Mouse (Mus musculus) midbrain, embryonic 11.5 days (tissue): ENCODE measurements around the gene Rnf113a2. TPM values are rescaled to one million over a fixed set of nuclear protein-coding genes. Genes with fewer than 3 reads are reported as not detected.

Experiments
- ATAC-seq: fragments of 200-750 bp; cut with Nextera tagmentation; 2 replicates; pipeline ENCODE4 v1.8.0; 2017; ENCODE audit warnings: moderate TSS enrichment, moderate library complexity; ENCODE audit not compliant: low FRiP score
- DNase-seq: peaks from one replicate; pipeline ENCODE4 v3.0.0; 2015; ENCODE audit warnings: low spot score; ENCODE audit errors: missing footprints
- H3K27ac ChIP-seq: fragments of 300-500 bp; sonication (generic); 2 replicates; pipeline ENCODE4 v1.5.1; 2014; ENCODE audit warnings: low read depth, low read length
- H3K27me3 ChIP-seq: fragments of 300-500 bp; sonication (generic); 2 replicates; pipeline ENCODE4 v1.6.1; 2014; ENCODE audit warnings: mild to moderate bottlenecking, low read length, moderate library complexity, mixed read lengths; ENCODE audit not compliant: control insufficient read depth, insufficient read depth
- H3K36me3 ChIP-seq: fragments of 300-500 bp; sonication (generic); 2 replicates; pipeline ENCODE4 v1.6.1; 2014; ENCODE audit warnings: mild to moderate bottlenecking, low read length, moderate library complexity, mixed read lengths; ENCODE audit not compliant: control insufficient read depth, insufficient read depth
- H3K4me1 ChIP-seq: fragments of 300-500 bp; sonication (generic); 2 replicates; pipeline ENCODE4 v1.6.1; 2014; ENCODE audit warnings: low read length; ENCODE audit not compliant: control insufficient read depth, insufficient read depth
- H3K4me2 ChIP-seq: fragments of 300-500 bp; sonication (generic); 2 replicates; pipeline ENCODE4 v1.6.1; 2014; ENCODE audit warnings: mild to moderate bottlenecking, moderate library complexity
- H3K4me3 ChIP-seq: fragments of 300-500 bp; sonication (generic); 2 replicates; pipeline ENCODE4 v1.5.1; 2014; ENCODE audit warnings: low read depth, low read length
- H3K9ac ChIP-seq: fragments of 300-500 bp; sonication (generic); 2 replicates; pipeline ENCODE4 v1.6.1; 2014; ENCODE audit warnings: low read length
- H3K9me3 ChIP-seq: fragments of 300-500 bp; sonication (generic); 2 replicates; pipeline ENCODE4 v1.6.1; 2016; ENCODE audit warnings: low read length; ENCODE audit not compliant: control insufficient read depth
- WGBS: fragments of 180-500 bp; shearing (Covaris S2); extraction: QIAGEN DNeasy Blood & Tissue Kit; methylation state at CpG from one replicate; pipeline ENCODE4 v1.1.7; 2014; 5-methylcytosine and 5-hydroxymethylcytosine counted together
- polyA plus RNA-seq: library from polyadenylated mRNA; unstranded; fragments of >200 nt; fragmentation: Nextera tagmentation; extraction: Ambion mirVana; gene quantifications from 2 replicates; pipeline ENCODE4 v1.2.1, GENCODE M21; 2014

The Rnf113a2 gene
- polyA plus RNA-seq, 1 experiment from 2014 or later = 28.0 TPM

DNA sequence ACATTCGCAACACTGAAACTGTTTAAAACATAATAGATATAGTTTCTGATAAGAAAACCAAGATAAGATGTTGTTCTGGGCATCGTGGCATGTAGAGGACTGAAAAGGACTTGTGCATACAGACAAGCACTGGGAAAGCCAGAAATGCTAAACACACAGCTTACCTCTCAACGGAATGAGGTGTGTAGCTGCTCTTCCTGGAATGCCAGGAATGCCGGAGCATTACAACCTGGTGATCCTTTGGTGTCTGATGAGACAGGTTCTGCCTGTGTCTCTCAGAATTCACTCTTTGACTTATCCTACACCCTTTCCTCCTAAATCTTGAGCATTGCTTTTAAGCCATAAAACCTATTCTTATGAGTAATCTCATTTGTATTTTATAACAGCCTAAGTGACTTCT lies 25.5 kb downstream of the Rnf113a2 start:
- H3K4me3 ChIP-seq = no peak overlapping the region
- no peak overlapping the region for H3K9ac ChIP-seq
- no peak overlapping the region for H3K4me2 ChIP-seq
- ATAC-seq = no peak
- no peak for DNase-seq
- no peaks in the 10 kb centered on the region for H3K4me1 ChIP-seq
- H3K27me3 ChIP-seq = no peaks in the 10 kb centered on the region
- H3K27ac ChIP-seq = no peak overlapping the region
- WGBS = 72% methylated on average over 4 of the region's 4 CpGs
- H3K9me3 ChIP-seq = no peaks in the 10 kb centered on the region
- no peaks in the 10 kb centered on the region for H3K36me3 ChIP-seq

DNA sequence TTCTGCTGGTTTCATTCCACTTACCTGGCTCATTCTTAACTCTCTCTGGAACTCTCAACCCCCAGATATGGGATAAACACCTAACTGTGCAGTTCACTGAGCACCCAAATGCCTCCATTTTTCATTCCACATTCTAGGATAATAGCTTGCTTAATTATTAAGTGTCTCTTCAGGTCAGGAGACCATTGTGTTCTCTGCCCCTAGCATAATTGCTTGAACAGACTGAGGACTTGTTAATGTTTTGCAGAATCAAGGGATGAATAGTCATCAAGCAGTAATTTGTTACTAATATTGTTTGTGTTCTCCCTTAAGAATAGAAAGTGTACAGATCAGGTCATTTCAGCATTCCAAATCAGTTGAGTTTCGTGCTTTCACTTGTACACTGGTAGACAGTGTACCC lies 30.4 kb downstream of the Rnf113a2 start:
- DNase-seq (no peak), ATAC-seq (no peak)
- Histone ChIP-seq H3K27ac (no peak overlapping the region), H3K9me3 (no peaks in the 10 kb centered on the region), H3K4me1 (peaks cover 11% of the 10 kb centered on the region), H3K9ac (no peak overlapping the region), H3K27me3 (no peaks in the 10 kb centered on the region), H3K4me3 (no peak overlapping the region), H3K36me3 (no peaks in the 10 kb centered on the region), H3K4me2 (no peak overlapping the region)
- 87% methylated on average over 1 of the region's 1 CpGs for WGBS

DNA sequence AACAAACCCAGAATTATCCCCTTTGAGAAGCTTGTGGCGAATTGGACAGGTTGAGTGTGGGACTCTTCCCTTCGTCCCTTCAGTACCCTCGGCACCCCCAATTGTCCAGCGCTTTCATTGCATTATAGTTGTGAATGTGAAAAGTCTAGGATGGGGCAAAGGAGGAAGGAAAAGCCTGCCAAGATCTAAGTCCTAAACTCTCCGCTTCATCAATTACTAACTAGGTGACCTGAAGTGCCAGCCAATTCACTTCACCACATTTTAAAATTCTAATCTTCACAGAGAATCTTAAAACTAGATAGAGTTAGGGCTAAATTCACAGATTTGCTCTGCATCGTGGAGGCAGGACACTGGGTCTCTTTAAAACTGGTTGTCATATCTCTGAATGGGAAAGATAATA lies 31.2 kb downstream of the Rnf113a2 start:
- 81% methylated on average over 6 of the region's 6 CpGs for whole genome bisulfite sequencing
- Histone ChIP-seq H3K4me2 (no peak overlapping the region), H3K36me3 (no peaks in the 10 kb centered on the region), H3K9ac (no peak overlapping the region), H3K27me3 (no peaks in the 10 kb centered on the region), H3K4me1 (peaks cover 11% of the 10 kb centered on the region), H3K27ac (no peak overlapping the region), H3K9me3 (no peaks in the 10 kb centered on the region), H3K4me3 (no peak overlapping the region)
- ATAC-seq (no peak), DNase-seq (no peak)

DNA sequence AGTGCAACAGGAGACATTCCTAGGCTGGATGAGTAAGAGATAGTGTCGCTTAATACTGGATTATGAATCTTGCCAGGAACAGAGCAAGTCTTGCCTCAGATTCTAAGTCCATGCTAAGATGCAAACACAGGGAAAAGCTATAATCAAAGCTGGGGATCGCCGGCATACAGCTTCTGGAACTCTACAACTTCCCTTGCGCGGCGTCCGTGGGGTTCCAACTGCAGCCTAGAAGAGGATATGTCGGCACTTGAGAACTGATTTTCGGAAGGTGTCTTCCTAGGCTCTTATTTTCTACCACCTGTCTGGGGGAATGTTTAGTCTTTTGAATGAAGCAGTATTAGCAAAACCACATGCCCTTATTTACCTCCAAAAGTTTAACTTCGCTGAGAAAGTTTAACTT lies 32.9 kb downstream of the Rnf113a2 start:
- Histone ChIP-seq H3K4me3 (no peak overlapping the region), H3K4me1 (peaks cover 11% of the 10 kb centered on the region), H3K9me3 (no peaks in the 10 kb centered on the region), H3K36me3 (no peaks in the 10 kb centered on the region), H3K27ac (no peak overlapping the region), H3K9ac (peak overlapping the region; percentile 55; the same call in 1 of the 2 replicates), H3K4me2 (peak overlapping the region; percentile 83), H3K27me3 (no peaks in the 10 kb centered on the region)
- WGBS = 52% methylated on average over 10 of the region's 10 CpGs
- DNase-seq = no peak
- ATAC-seq = no peak

DNA sequence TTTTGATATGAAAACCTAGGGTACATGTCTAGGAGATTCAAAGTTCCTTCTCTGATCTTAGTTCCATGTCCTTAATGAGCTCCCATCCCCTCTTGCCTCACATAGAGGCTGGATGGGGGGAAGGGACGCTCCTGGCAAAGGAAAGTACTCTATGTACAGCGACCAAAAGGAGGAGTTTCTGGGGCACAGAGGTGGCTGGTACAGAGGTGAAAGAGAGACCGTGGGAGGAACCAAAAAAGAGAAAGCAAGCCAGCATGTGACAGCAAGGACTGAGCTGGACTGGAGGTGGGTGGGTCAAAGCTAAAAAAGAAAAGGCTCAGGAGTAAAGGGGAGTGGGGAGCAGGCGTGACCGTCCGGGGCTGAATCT lies 33.3 kb downstream of the Rnf113a2 start:
- H3K9ac ChIP-seq = peak overlapping the region; percentile 55
- no peaks in the 10 kb centered on the region for H3K9me3 ChIP-seq
- H3K4me2 ChIP-seq = peak overlapping the region; percentile 83
- H3K4me1 ChIP-seq = peaks cover 11% of the 10 kb centered on the region
- H3K27me3 ChIP-seq = no peaks in the 10 kb centered on the region
- WGBS = under 1% methylated on average over 6 of the region's 6 CpGs
- ATAC-seq = no peak
- no peak overlapping the region for H3K27ac ChIP-seq
- no peaks in the 10 kb centered on the region for H3K36me3 ChIP-seq
- DNase-seq = no peak
- peak overlapping the region; percentile 73 for H3K4me3 ChIP-seq

DNA sequence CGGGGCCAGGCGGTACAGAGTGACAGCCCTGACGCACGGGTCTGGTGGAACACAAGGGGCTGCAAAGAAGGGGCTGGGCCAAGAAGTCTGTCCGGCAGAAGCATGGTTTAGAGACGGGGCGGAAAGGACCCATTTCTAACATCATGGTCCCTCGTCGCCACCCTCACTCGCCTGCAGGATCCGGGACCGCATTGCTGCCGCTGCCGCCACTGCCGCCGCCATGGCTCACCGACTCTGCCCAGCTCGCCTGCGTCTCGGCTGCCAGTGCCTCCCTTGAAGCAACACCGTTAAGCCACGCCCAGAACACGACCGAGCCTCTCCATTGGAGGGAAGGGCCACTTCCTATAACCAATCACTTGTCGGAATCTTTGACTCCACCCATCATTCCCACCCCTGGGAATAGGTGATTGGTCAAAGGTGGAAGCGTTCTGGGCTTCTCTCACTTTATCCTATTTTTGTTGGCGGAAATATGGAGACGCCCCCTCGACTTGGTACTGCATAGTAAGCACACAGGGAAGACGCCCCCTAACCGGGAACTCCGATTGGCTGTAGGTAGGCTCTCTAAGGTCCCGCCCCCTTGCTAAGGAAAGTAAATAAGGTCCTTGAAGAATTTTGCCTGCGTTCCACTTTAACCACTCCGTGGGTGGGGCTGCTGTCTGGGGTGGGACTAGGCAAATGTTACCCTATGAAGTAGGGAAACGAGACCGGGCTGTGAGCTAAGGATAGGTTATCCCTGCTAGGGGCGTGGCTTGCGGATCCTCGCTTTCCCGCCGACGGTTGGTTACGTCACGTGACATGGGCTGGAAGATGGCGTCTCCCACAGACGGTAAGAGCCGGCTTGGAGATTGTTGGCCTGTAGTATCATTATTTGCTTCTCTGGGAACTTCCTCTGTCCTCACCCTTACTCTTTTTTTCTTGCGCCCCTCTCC lies 34.0 kb downstream of the Rnf113a2 start, which contains the start of the genes Aldh6a1 and Lin52:
TSS of gene Aldh6a1 (minus strand) at position 287 of the 929 bp plus-strand sequence.
TSS of gene Lin52 (plus strand) at position 705 of the 929 bp plus-strand sequence.
- DNase-seq (peak; percentile 98), ATAC-seq (peak; percentile 98)
- Histone ChIP-seq H3K9ac (peak within 1 kb of the TSS; percentile 79), H3K4me2 (peak within 1 kb of the TSS; percentile 94), H3K27me3 (no peaks in the 10 kb centered on the region), H3K9me3 (no peaks in the 10 kb centered on the region), H3K4me3 (peak within 1 kb of the TSS; percentile 73), H3K4me1 (peaks cover 11% of the 10 kb centered on the region), H3K36me3 (no peaks in the 10 kb centered on the region), H3K27ac (peak within 1 kb of the TSS; percentile 5; the same call in 1 of the 2 replicates)
- WGBS = under 1% methylated on average over 49 of the region's 49 CpGs

DNA sequence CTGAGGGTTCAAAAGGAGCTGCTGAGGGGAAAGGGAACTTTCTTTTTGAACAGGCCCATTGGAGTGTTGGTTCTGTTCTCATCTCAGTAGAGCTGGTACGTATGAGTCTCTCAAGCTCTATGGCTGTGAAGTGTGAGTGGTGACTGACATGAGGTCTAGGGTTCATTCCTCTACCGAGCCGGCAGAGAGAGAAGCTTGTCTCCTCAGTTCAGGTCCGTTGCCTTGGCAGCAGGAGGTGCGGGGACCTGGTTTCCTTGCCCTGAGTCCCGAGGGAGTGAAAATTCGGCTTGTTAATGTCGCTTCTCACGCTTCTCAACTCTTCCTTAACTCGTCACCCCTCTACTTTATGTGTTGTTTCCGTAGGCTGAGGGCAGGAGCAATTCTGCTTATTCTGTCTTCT lies 34.8 kb downstream of the Rnf113a2 start:
- no peak for ATAC-seq
- Histone ChIP-seq H3K27ac (no peak overlapping the region), H3K9me3 (no peaks in the 10 kb centered on the region), H3K4me1 (peaks cover 11% of the 10 kb centered on the region), H3K4me3 (peak overlapping the region; percentile 73), H3K9ac (peak overlapping the region; percentile 79), H3K4me2 (peak overlapping the region; percentile 94), H3K27me3 (no peaks in the 10 kb centered on the region), H3K36me3 (no peaks in the 10 kb centered on the region)
- DNase-seq = no peak
- WGBS = 3% methylated on average over 11 of the region's 11 CpGs

DNA sequence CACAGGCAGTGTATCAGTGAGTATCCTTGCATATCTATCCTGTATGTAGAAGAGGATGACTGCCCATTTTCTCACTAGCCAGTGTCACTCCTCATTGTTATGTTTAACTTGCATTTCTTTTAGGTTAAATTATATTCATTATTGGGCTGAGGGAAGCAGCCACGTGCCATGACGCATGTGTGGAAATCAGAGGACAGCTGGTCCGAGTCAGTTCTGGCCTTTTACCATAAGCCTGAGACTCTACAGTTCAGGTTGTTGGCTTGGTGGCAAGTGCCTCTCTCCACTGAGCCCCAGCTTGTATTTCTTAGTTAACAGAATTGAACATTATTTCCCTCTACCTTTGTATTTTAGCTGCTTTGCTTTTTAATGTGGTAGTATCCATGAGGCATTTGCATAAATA lies 39.9 kb downstream of the Rnf113a2 start:
- no peak for DNase-seq
- H3K27me3 ChIP-seq = no peaks in the 10 kb centered on the region
- no peak overlapping the region for H3K27ac ChIP-seq
- no peak overlapping the region for H3K4me3 ChIP-seq
- peaks cover 4% of the 10 kb centered on the region for H3K36me3 ChIP-seq
- 94% methylated on average over 3 of the region's 3 CpGs for WGBS
- peaks cover 2% of the 10 kb centered on the region for H3K4me1 ChIP-seq
- H3K9ac ChIP-seq = no peak overlapping the region
- H3K9me3 ChIP-seq = no peaks in the 10 kb centered on the region
- ATAC-seq = no peak
- H3K4me2 ChIP-seq = no peak overlapping the region

DNA sequence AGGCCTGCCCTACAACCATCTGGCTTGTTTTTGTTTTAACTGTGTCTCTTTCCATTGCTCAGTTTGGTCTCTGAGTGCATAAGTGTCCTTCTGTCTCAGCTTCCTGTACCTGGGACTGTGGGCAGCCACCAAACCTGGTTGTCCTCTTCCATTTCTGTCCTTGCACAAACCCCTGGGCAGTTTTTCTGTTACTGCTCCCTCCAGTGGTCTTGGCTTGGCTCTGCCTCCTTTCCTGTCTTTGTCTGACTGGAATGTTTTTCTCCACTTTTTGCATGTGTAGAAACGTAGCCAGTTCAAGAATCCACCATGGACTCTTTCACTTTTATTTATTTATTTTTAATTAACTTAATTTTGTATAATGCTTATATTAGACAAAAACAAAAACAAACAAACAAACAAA lies 42.8 kb downstream of the Rnf113a2 start:
- peaks cover 7% of the 10 kb centered on the region for H3K36me3 ChIP-seq
- no peaks in the 10 kb centered on the region for H3K4me1 ChIP-seq
- ATAC-seq = no peak
- 70% methylated on average over 1 of the region's 1 CpGs for WGBS
- H3K9ac ChIP-seq = no peak overlapping the region
- DNase-seq = no peak
- H3K4me2 ChIP-seq = no peak overlapping the region
- no peaks in the 10 kb centered on the region for H3K27me3 ChIP-seq
- no peaks in the 10 kb centered on the region for H3K9me3 ChIP-seq
- H3K4me3 ChIP-seq = no peak overlapping the region
- H3K27ac ChIP-seq = no peak overlapping the region
